Mouse (Mus musculus): ENCODE data around the gene Insig2.

GRCm38 (mm10) chr1:121372656-121373055 lies 40.3 kb upstream of the Insig2 start:
- no peak for TF ChIP-seq POLR2A (IDR thresholded peaks at IDR 0.05; ENCODE audit: low read depth, low read length)
- no peak for TF ChIP-seq CTCF (conservative IDR thresholded peaks at IDR 0.05; ENCODE audit: insufficient read depth, insufficient read length, low read depth, low read length)

Measured in kidney, adult 2 months (tissue).